Mouse (Mus musculus): Measurements from ENCODE around the gene Slc38a6. TPM values are rescaled to one million over a fixed set of nuclear protein-coding genes. Genes with fewer than 3 reads are reported as not detected.
A peak's percentile ranks its signal among the peaks of the same experiment; 100 is the strongest.

Gene Slc38a6
- total and polyA plus RNA-seq, 2 experiments from 2014 or later = 2.7 to 19.2 TPM

DNA sequence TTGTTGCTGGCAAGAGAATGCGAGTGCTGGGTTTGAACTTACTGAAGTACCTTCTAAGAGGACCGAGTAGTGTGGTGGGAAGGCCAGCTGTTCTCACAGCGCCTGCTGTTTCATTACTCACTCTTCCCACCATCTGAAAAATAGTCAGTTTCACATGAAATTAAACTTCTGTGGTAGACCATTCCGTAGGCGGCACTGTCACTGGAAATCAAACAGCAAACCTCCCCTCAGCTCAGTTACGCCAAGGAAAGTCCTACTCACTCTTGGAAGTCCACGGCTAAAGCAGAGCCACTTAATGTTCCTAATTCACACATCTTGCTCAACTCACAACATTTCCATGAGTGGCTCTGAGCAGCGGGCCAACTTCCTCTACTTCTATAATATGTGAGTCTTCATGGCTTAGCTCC is 37.6 kb downstream of the Slc38a6 start:
- no peak overlapping the region for H3K4me3 ChIP-seq (ENCODE audit: low read depth, low read length)
- H3K9me3 ChIP-seq (replicated peaks; ENCODE audit: control insufficient read depth, low read length) = no peaks in the 10 kb centered on the region
- ATAC-seq (ENCODE audit: insufficient read depth, low read depth) = no peak
- no peaks in the 10 kb centered on the region for H3K36me3 ChIP-seq (replicated peaks; ENCODE audit: control insufficient read depth, insufficient read depth, low read length)
- no peak overlapping the region for H3K9ac ChIP-seq (replicated peaks; ENCODE audit: low read depth, low read length)
- no peak for DNase-seq (ENCODE audit: low spot score)
- peaks cover 15% of the 10 kb centered on the region for H3K4me1 ChIP-seq (ENCODE audit: control insufficient read depth, insufficient read depth)
- no peak for TF ChIP-seq EP300 (IDR thresholded peaks at IDR 0.05; ENCODE audit: low read depth)
- TF ChIP-seq CTCF (IDR thresholded peaks at IDR 0.05; ENCODE audit: low read depth) = no peak
- H3K4me2 ChIP-seq (ENCODE audit: low read depth, low read length) = no peak overlapping the region
- H3K27me3 ChIP-seq (ENCODE audit: control insufficient read depth, insufficient read depth, low read length) = no peaks in the 10 kb centered on the region
- H3K27ac ChIP-seq (ENCODE audit: low read depth) = 0 out of 2 replicates have a peak overlapping the region, but pooled peaks have one; percentile 13
- WGBS = 82% methylated on average over 8 of the region's 8 CpGs

DNA sequence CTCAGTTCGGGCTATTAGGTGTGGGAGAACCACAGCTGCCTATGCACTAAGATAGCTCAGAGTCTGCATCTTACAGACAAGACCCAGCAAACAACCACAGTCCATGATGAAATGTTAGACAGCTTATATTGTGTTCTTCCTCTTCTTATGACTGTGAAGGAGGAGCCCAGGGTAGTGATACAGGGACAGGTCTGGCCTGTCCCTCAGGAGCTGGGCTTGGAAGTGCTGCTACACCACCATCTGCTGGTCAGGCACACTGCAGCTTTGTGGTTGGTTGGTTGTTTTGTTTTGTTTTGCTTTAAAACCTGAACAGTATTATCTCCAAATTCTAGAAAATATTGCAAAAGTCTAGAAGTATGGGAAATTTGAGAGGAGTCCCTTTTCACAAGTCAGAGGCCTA is 38.2 kb downstream of the Slc38a6 start:
- H3K4me2 ChIP-seq (ENCODE audit: low read depth, low read length) = no peak overlapping the region
- no peak overlapping the region for H3K4me3 ChIP-seq (ENCODE audit: low read depth, low read length)
- no peak overlapping the region for H3K9ac ChIP-seq (replicated peaks; ENCODE audit: low read depth, low read length)
- ATAC-seq (ENCODE audit: insufficient read depth, low read depth) (peak; percentile 84), DNase-seq (ENCODE audit: low spot score) (peak; percentile 61)
- H3K27ac ChIP-seq (ENCODE audit: low read depth) = peak overlapping the region; percentile 84
- H3K36me3 ChIP-seq (replicated peaks; ENCODE audit: control insufficient read depth, insufficient read depth, low read length) = no peaks in the 10 kb centered on the region
- H3K4me1 ChIP-seq (ENCODE audit: control insufficient read depth, insufficient read depth) = peaks cover 15% of the 10 kb centered on the region
- H3K9me3 ChIP-seq (replicated peaks; ENCODE audit: control insufficient read depth, low read length) = no peaks in the 10 kb centered on the region
- H3K27me3 ChIP-seq (ENCODE audit: control insufficient read depth, insufficient read depth, low read length) = no peaks in the 10 kb centered on the region
- peak; percentile 71 for TF ChIP-seq CTCF (IDR thresholded peaks at IDR 0.05; ENCODE audit: low read depth)
- no peak for TF ChIP-seq EP300 (IDR thresholded peaks at IDR 0.05; ENCODE audit: low read depth)
- WGBS = 89% methylated on average over 1 of the region's 1 CpGs

- TF ChIP-seq EP300 (IDR thresholded peaks at IDR 0.05; ENCODE audit: low read depth) (no peak), CTCF (IDR thresholded peaks at IDR 0.05; ENCODE audit: low read depth) (no peak)
- 15% methylated on average over 2 of the region's 2 CpGs for WGBS
Measured at GRCm38 (mm10) chr12:73325181-73325580, 38.6 kb downstream of the Slc38a6 start.

DNA sequence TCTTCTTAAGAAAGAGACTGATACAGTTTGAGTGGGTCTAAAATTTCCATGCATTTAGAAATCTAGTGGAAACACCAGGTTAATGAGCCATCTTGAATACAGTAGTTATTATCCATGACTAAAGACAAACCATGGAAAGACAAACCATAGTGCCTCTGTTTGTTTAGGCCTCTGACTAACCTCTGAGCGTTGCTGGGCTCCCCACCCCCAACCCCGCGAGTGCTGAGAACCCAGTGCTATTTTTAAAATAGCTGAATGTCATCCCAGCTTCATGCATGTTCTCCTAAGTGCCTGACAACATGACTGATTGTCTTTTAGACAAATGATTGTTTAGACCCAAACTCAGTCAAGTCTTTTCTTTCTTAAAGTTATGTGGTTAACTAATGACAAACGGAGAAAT is 39.0 kb downstream of the Slc38a6 start:
- H3K4me1 ChIP-seq (ENCODE audit: control insufficient read depth, insufficient read depth) = peaks cover 15% of the 10 kb centered on the region
- peak; percentile 84 for DNase-seq (ENCODE audit: low spot score)
- H3K27ac ChIP-seq (ENCODE audit: low read depth) = peak overlapping the region; percentile 84
- TF ChIP-seq EP300 (IDR thresholded peaks at IDR 0.05; ENCODE audit: low read depth) (no peak), CTCF (IDR thresholded peaks at IDR 0.05; ENCODE audit: low read depth) (no peak)
- WGBS = 8% methylated on average over 4 of the region's 4 CpGs
- H3K9ac ChIP-seq (replicated peaks; ENCODE audit: low read depth, low read length) = no peak overlapping the region
- no peak overlapping the region for H3K4me3 ChIP-seq (ENCODE audit: low read depth, low read length)
- ATAC-seq (ENCODE audit: insufficient read depth, low read depth) = peak; percentile 87
- H3K27me3 ChIP-seq (ENCODE audit: control insufficient read depth, insufficient read depth, low read length) = no peaks in the 10 kb centered on the region
- no peak overlapping the region for H3K4me2 ChIP-seq (ENCODE audit: low read depth, low read length)
- H3K36me3 ChIP-seq (replicated peaks; ENCODE audit: control insufficient read depth, insufficient read depth, low read length) = no peaks in the 10 kb centered on the region
- H3K9me3 ChIP-seq (replicated peaks; ENCODE audit: control insufficient read depth, low read length) = no peaks in the 10 kb centered on the region

More at GRCm38 (mm10) chr12:73325181-73325580, 38.6 kb downstream of the Slc38a6 start:
- H3K27ac ChIP-seq (ENCODE audit: low read depth) = peak overlapping the region; percentile 84
- H3K27me3 ChIP-seq (ENCODE audit: control insufficient read depth, insufficient read depth, low read length) = no peaks in the 10 kb centered on the region
- no peaks in the 10 kb centered on the region for H3K9me3 ChIP-seq (replicated peaks; ENCODE audit: control insufficient read depth, low read length)
- no peak for DNase-seq (ENCODE audit: low spot score)
- no peak for ATAC-seq (ENCODE audit: insufficient read depth, low read depth)
- no peak overlapping the region for H3K9ac ChIP-seq (replicated peaks; ENCODE audit: low read depth, low read length)
- no peaks in the 10 kb centered on the region for H3K36me3 ChIP-seq (replicated peaks; ENCODE audit: control insufficient read depth, insufficient read depth, low read length)
- no peak overlapping the region for H3K4me3 ChIP-seq (ENCODE audit: low read depth, low read length)
- no peak overlapping the region for H3K4me2 ChIP-seq (ENCODE audit: low read depth, low read length)
- peaks cover 15% of the 10 kb centered on the region for H3K4me1 ChIP-seq (ENCODE audit: control insufficient read depth, insufficient read depth)

DNA sequence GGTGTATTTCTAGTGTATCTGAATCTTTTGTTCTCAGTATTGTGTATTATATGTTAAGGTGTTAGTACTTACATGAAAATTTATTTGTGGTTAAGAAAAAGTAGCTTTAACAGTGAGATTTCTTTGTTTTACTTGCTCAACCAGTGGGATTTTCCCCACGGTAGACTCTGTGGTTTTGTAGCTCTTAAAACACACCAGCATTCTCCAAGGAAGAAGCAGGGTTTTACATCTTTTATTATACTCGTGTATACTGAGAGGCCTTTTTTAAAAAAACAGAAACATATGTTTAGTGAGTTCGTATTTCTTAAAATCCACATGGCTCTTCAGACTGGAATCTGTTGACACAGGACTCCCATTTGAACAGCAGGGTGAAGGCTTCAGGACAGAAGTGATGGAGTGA is 40.8 kb downstream of the Slc38a6 start:
- no peak for ATAC-seq (ENCODE audit: insufficient read depth, low read depth)
- no peak for DNase-seq (ENCODE audit: low spot score)
- Histone ChIP-seq H3K36me3 (replicated peaks; ENCODE audit: control insufficient read depth, insufficient read depth, low read length) (no peaks in the 10 kb centered on the region), H3K9me3 (replicated peaks; ENCODE audit: control insufficient read depth, low read length) (no peaks in the 10 kb centered on the region), H3K4me1 (ENCODE audit: control insufficient read depth, insufficient read depth) (peaks cover 15% of the 10 kb centered on the region), H3K4me3 (ENCODE audit: low read depth, low read length) (no peak overlapping the region), H3K4me2 (ENCODE audit: low read depth, low read length) (no peak overlapping the region), H3K27me3 (ENCODE audit: control insufficient read depth, insufficient read depth, low read length) (no peaks in the 10 kb centered on the region), H3K27ac (ENCODE audit: low read depth) (no peak overlapping the region), H3K9ac (replicated peaks; ENCODE audit: low read depth, low read length) (no peak overlapping the region)
- TF ChIP-seq EP300 (IDR thresholded peaks at IDR 0.05; ENCODE audit: low read depth) (no peak), CTCF (IDR thresholded peaks at IDR 0.05; ENCODE audit: low read depth) (no peak)
- 86% methylated on average over 3 of the region's 3 CpGs for WGBS

- ATAC-seq (ENCODE audit: insufficient read depth, low read depth) = no peak
- no peak for TF ChIP-seq CTCF (IDR thresholded peaks at IDR 0.05; ENCODE audit: low read depth)
- no peak for TF ChIP-seq EP300 (IDR thresholded peaks at IDR 0.05; ENCODE audit: low read depth)
- H3K27ac ChIP-seq (ENCODE audit: low read depth) = no peak overlapping the region
- H3K9ac ChIP-seq (replicated peaks; ENCODE audit: low read depth, low read length) = no peak overlapping the region
- 63% methylated on average over 4 of the region's 4 CpGs for WGBS
- no peak for DNase-seq (ENCODE audit: low spot score)
- no peaks in the 10 kb centered on the region for H3K9me3 ChIP-seq (replicated peaks; ENCODE audit: control insufficient read depth, low read length)
- no peaks in the 10 kb centered on the region for H3K27me3 ChIP-seq (ENCODE audit: control insufficient read depth, insufficient read depth, low read length)
- H3K36me3 ChIP-seq (replicated peaks; ENCODE audit: control insufficient read depth, insufficient read depth, low read length) = no peaks in the 10 kb centered on the region
- H3K4me3 ChIP-seq (ENCODE audit: low read depth, low read length) = no peak overlapping the region
- H3K4me1 ChIP-seq (ENCODE audit: control insufficient read depth, insufficient read depth) = peaks cover 15% of the 10 kb centered on the region
- H3K4me2 ChIP-seq (ENCODE audit: low read depth, low read length) = no peak overlapping the region
Measured at GRCm38 (mm10) chr12:73328448-73329167, 42.0 kb downstream of the Slc38a6 start.

Measured in heart, postnatal 0 days (tissue).